Mouse (Mus musculus) heart, embryonic 13.5 days (tissue): ENCODE data around the gene Zfp445. TPM values are rescaled to one million over a fixed set of nuclear protein-coding genes. Genes with fewer than 3 reads are reported as not detected.

ENCODE experiments used
- ATAC-seq: fragments of 200-750 bp; cut with Nextera tagmentation; 2 replicates; pipeline ENCODE4 v1.8.0; 2017; ENCODE audit warnings: moderate TSS enrichment; ENCODE audit not compliant: insufficient number of reproducible peaks, low FRiP score, low TSS enrichment; ENCODE audit errors: extremely low read depth
- H3K27ac ChIP-seq: fragments of 300-500 bp; sonication (generic); replicated peaks from 2 replicates; pipeline ENCODE4 v1.5.1; 2015; ENCODE audit warnings: moderate library complexity, mild to moderate bottlenecking, inconsistent platforms
- H3K27me3 ChIP-seq: fragments of 300-500 bp; sonication (generic); replicated peaks from 2 replicates; pipeline ENCODE4 v1.6.1; 2015; ENCODE audit warnings: mild to moderate bottlenecking, inconsistent platforms
- H3K36me3 ChIP-seq: fragments of 300-500 bp; sonication (generic); 2 replicates; pipeline ENCODE4 v1.6.1; 2015; ENCODE audit warnings: mild to moderate bottlenecking, inconsistent platforms
- H3K4me1 ChIP-seq: fragments of 300-500 bp; sonication (generic); 2 replicates; pipeline ENCODE4 v1.6.1; 2015; ENCODE audit warnings: inconsistent platforms
- H3K4me2 ChIP-seq: fragments of 300-500 bp; sonication (generic); 2 replicates; pipeline ENCODE4 v1.6.1; 2015; ENCODE audit warnings: inconsistent platforms, mild to moderate bottlenecking, moderate library complexity
- H3K4me3 ChIP-seq: fragments of 300-500 bp; sonication (generic); 2 replicates; pipeline ENCODE4 v1.5.1; 2015; ENCODE audit warnings: moderate library complexity, mild to moderate bottlenecking, inconsistent platforms
- H3K9ac ChIP-seq: fragments of 300-500 bp; sonication (generic); 2 replicates; pipeline ENCODE4 v1.6.1; 2015; ENCODE audit warnings: inconsistent platforms, mild to moderate bottlenecking, moderate library complexity
- H3K9me3 ChIP-seq: fragments of 300-500 bp; sonication (generic); 2 replicates; pipeline ENCODE4 v1.6.1; 2016; ENCODE audit warnings: inconsistent platforms
- WGBS: fragments of 180-500 bp; shearing (Covaris S2); methylation state at CpG from one replicate; pipeline ENCODE4 v1.1.7; 2015; ENCODE audit warnings: mixed read lengths; 5-methylcytosine and 5-hydroxymethylcytosine counted together
- polyA plus RNA-seq: library from polyadenylated mRNA; unstranded; fragments of >200 nt; fragmentation: Nextera tagmentation; extraction: Ambion mirVana; gene quantifications from 2 replicates; pipeline ENCODE4 v1.2.1, GENCODE M21; 2015

The Zfp445 gene
- polyA plus RNA-seq, 1 experiment from 2014 or later = 33.7 TPM

DNA sequence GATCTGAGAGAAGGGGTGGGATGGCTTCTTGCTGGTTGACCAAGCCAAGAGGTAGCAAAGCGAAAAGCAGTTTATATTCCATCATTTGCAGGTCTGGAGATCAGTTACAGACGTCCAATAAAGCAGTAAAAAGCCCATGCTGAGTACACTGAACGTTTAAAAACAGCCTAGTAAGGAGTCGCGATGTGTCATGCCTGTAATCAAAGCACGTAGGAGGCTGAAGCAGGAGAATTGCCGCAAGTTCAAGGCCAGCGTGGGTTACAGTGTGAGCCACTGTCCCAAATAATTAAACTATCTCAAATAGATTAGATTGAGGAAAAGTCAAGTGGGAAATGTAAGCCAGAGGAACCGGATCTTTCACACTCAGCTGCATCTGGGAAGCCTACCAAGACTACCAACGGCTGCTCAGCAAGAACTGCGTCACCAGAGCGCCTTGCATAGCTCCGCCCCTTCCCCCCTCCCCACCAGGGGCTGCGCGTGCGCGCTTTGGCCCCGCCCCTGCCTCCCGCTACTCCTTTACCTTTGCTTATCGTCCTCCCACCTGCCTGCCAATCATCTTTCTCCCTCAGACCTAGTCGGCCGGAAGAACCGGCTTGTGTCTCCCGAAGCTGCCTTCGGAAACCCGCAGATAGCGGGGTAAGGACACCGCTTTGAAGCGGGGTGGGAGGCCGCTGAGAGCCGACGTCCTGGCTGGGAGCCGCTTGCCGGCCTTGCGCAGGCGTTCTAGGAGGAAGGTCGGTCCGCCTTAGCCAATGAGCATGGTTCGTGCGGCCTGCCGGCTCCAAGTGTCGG is 60.6 kb downstream of the Zfp445 start, which contains the start of gene Tcaim:
TSS of gene Tcaim (plus strand) at position 487 of the 792 bp plus-strand sequence.
- Histone ChIP-seq H3K9ac (peak within 1 kb of the TSS; percentile 90), H3K4me3 (peak within 1 kb of the TSS; percentile 61), H3K4me1 (peaks cover 28% of the 10 kb centered on the region), H3K27me3 (peaks cover 3% of the 10 kb centered on the region; the same call in 1 of the 2 replicates), H3K27ac (peak within 1 kb of the TSS; percentile 88), H3K4me2 (peak within 1 kb of the TSS; percentile 89), H3K36me3 (no peaks in the 10 kb centered on the region), H3K9me3 (no peaks in the 10 kb centered on the region)
- WGBS = 5% methylated on average over 42 of the region's 42 CpGs
- peak; percentile 93 for ATAC-seq

Other genes starting within 250 kb of the Zfp445 start
- not detected in 2 replicates for gene Topaz1, start 118.7 kb downstream of the Zfp445 start, polyA plus RNA-seq
- gene Tcaim, start 60.5 kb downstream of the Zfp445 start, polyA plus RNA-seq = 4.6 and 4.8 TPM in 2 replicates
- gene Gm35549, start 22.0 kb downstream of the Zfp445 start, polyA plus RNA-seq = 0.25 TPM in 1 of 2 replicates, not detected in the other
- 2.1 and 3.0 TPM in 2 replicates for gene Zkscan7, start 19.7 kb upstream of the Zfp445 start, polyA plus RNA-seq
- gene Zfp105, start 57.1 kb upstream of the Zfp445 start, polyA plus RNA-seq = 11.0 and 12.0 TPM in 2 replicates
- 20.1 and 22.3 TPM in 2 replicates for gene 1110059G10Rik, start 85.0 kb upstream of the Zfp445 start, polyA plus RNA-seq
- gene Kif15, start 85.0 kb upstream of the Zfp445 start, polyA plus RNA-seq = 27.5 and 27.6 TPM in 2 replicates
- gene Tmem42, start 155.3 kb upstream of the Zfp445 start, polyA plus RNA-seq = 17.9 and 21.4 TPM in 2 replicates
- gene Tgm4, start 168.7 kb upstream of the Zfp445 start, polyA plus RNA-seq = 0.27 and 0.57 TPM in 2 replicates
- gene Zdhhc3, start 247.2 kb upstream of the Zfp445 start, polyA plus RNA-seq = 48.2 and 49.1 TPM in 2 replicates
- 74.0 and 82.5 TPM in 2 replicates for gene Exosc7, start 247.2 kb upstream of the Zfp445 start, polyA plus RNA-seq